Mouse (Mus musculus) olfactory bulb, adult 2 months (tissue): ENCODE measurements at regions not wholly inside any gene's neighbourhood (a gene's known extent, or its start where the extent isn't known, plus 50 kb on each side); places are given as distances from the start of the nearest gene placed in this dataset.

Source experiments
- CTCF ChIP-seq: fragments of 200-500 bp; IDR thresholded peaks from 2 replicates; pipeline ENCODE4 v1.5.1; 2012; ENCODE audit warnings: low read depth, mild to moderate bottlenecking, low read length, moderate library complexity; ENCODE audit not compliant: insufficient read depth
- POLR2A ChIP-seq: fragments of 200-500 bp; IDR thresholded peaks from 2 replicates; pipeline ENCODE4 v1.6.1; 2012; ENCODE audit warnings: mild to moderate bottlenecking, low read depth, low read length, moderate library complexity; ENCODE audit not compliant: insufficient read depth

- no peak for TF ChIP-seq POLR2A
- TF ChIP-seq CTCF: no peak
Observed at GRCm38 (mm10) chr2:45850018-45850605, 732.9 kb upstream of the Zeb2 start.
